Mouse (Mus musculus) testis, adult 2 months (tissue): ENCODE data around the gene Acp1. TPM values are rescaled to one million over a fixed set of nuclear protein-coding genes. Genes with fewer than 3 reads are reported as not detected.

Source experiments
- H3K27ac ChIP-seq: fragments of 200-500 bp; 2 replicates; pipeline ENCODE4 v1.5.1; 2012; ENCODE audit warnings: low read depth, low read length; ENCODE audit not compliant: control insufficient read depth, insufficient read depth
- H3K27me3 ChIP-seq: fragments of 200-500 bp; 2 replicates; pipeline ENCODE4 v1.6.1; 2012; ENCODE audit warnings: mild to moderate bottlenecking, low read length, moderate library complexity; ENCODE audit not compliant: control insufficient read depth, insufficient read depth
- H3K36me3 ChIP-seq: fragments of 200-500 bp; 2 replicates; pipeline ENCODE4 v1.6.1; 2012; ENCODE audit warnings: mild to moderate bottlenecking, low read length; ENCODE audit not compliant: control insufficient read depth, insufficient read depth
- H3K4me1 ChIP-seq: fragments of 200-500 bp; 2 replicates; pipeline ENCODE4 v1.6.1; 2012; ENCODE audit warnings: low read length; ENCODE audit not compliant: control insufficient read depth, insufficient read depth
- H3K4me3 ChIP-seq: fragments of 200-500 bp; 2 replicates; pipeline ENCODE4 v1.5.1; 2012; ENCODE audit warnings: low read depth, mild to moderate bottlenecking, low read length, moderate library complexity, mixed read lengths; ENCODE audit not compliant: control insufficient read depth
- CTCF ChIP-seq: fragments of 200-500 bp; IDR thresholded peaks from 2 replicates; pipeline ENCODE4 v1.5.1; 2012; ENCODE audit warnings: low read depth, mild to moderate bottlenecking, inconsistent platforms, low read length, moderate library complexity; ENCODE audit not compliant: control insufficient read depth, insufficient read depth, insufficient replicate concordance
- POLR2A ChIP-seq: fragments of 200-500 bp; IDR thresholded peaks from 2 replicates; pipeline ENCODE4 v1.6.1; 2012; ENCODE audit warnings: low read depth, mild to moderate bottlenecking, inconsistent platforms, low read length, moderate library complexity; ENCODE audit not compliant: control insufficient read depth
- polyA plus RNA-seq: library from polyadenylated mRNA; depleted of rRNA; stranded (reverse); fragments of >200 nt; gene quantifications from 2 replicates; pipeline ENCODE4 v1.2.3, GENCODE M21; 2012

The Acp1 gene
- polyA plus RNA-seq, 1 experiment: 22.8 TPM

- TF ChIP-seq CTCF (no peak), POLR2A (no peak)
- Histone ChIP-seq H3K27ac (no peak overlapping the region), H3K4me1 (peaks cover 7% of the 10 kb centered on the region), H3K27me3 (no peaks in the 10 kb centered on the region), H3K4me3 (no peak overlapping the region), H3K36me3 (no peaks in the 10 kb centered on the region)
Observed at GRCm38 (mm10) chr12:30888003-30888402, 23.4 kb downstream of the Acp1 start.

- Histone ChIP-seq H3K27me3 (no peaks in the 10 kb centered on the region), H3K27ac (no peak overlapping the region), H3K4me3 (no peak overlapping the region), H3K36me3 (no peaks in the 10 kb centered on the region), H3K4me1 (peaks cover 7% of the 10 kb centered on the region)
- no peak for TF ChIP-seq POLR2A
Observed at GRCm38 (mm10) chr12:30885891-30886290, 25.5 kb downstream of the Acp1 start.

- Histone ChIP-seq H3K27ac (no peak overlapping the region), H3K4me3 (peak overlapping the region; percentile 26; the same call in 1 of the 2 replicates), H3K27me3 (no peaks in the 10 kb centered on the region), H3K4me1 (peaks cover 7% of the 10 kb centered on the region), H3K36me3 (no peaks in the 10 kb centered on the region)
- no peak for TF ChIP-seq POLR2A
- TF ChIP-seq CTCF: no peak
Observed at GRCm38 (mm10) chr12:30884622-30885230, 26.7 kb downstream of the Acp1 start.

- no peak within 1 kb of the TSS for H3K27ac ChIP-seq
- TF ChIP-seq POLR2A (no peak), CTCF (no peak)
- no peaks in the 10 kb centered on the region for H3K27me3 ChIP-seq
- peak within 1 kb of the TSS; percentile 26; the same call in 1 of the 2 replicates for H3K4me3 ChIP-seq
- peaks cover 7% of the 10 kb centered on the region for H3K4me1 ChIP-seq
- H3K36me3 ChIP-seq: no peaks in the 10 kb centered on the region
Observed at GRCm38 (mm10) chr12:30883986-30884621, 27.3 kb downstream of the Acp1 start, which contains the start of gene Alkal2. Alkal2 (plus strand) TSS chr12:30884322.

- no peak overlapping the region for H3K4me3 ChIP-seq
- no peaks in the 10 kb centered on the region for H3K36me3 ChIP-seq
- H3K27me3 ChIP-seq: no peaks in the 10 kb centered on the region
- no peak for TF ChIP-seq POLR2A
- TF ChIP-seq CTCF: no peak
- H3K27ac ChIP-seq: no peak overlapping the region
- H3K4me1 ChIP-seq: peaks cover 7% of the 10 kb centered on the region
Observed at GRCm38 (mm10) chr12:30883592-30883985, 27.8 kb downstream of the Acp1 start.

- H3K27ac ChIP-seq: no peak overlapping the region
- H3K36me3 ChIP-seq: no peaks in the 10 kb centered on the region
- TF ChIP-seq CTCF: no peak
- TF ChIP-seq POLR2A: no peak
- H3K4me1 ChIP-seq: peaks cover 2% of the 10 kb centered on the region; the same call in 1 of the 2 replicates
- no peak overlapping the region for H3K4me3 ChIP-seq
- no peaks in the 10 kb centered on the region for H3K27me3 ChIP-seq
Observed at GRCm38 (mm10) chr12:30879447-30879846, 31.9 kb downstream of the Acp1 start.

- H3K4me3 ChIP-seq: no peak overlapping the region
- H3K27ac ChIP-seq: no peak overlapping the region
- TF ChIP-seq CTCF (no peak), POLR2A (no peak)
- H3K36me3 ChIP-seq: no peaks in the 10 kb centered on the region
- no peaks in the 10 kb centered on the region for H3K4me1 ChIP-seq
- no peaks in the 10 kb centered on the region for H3K27me3 ChIP-seq
Observed at GRCm38 (mm10) chr12:30865781-30866180, 45.6 kb downstream of the Acp1 start.
